Mouse (Mus musculus) bone marrow, adult 2 months (tissue): ENCODE results near the gene Btnl4.

Experiments used
- CTCF ChIP-seq: fragments of 200-500 bp; IDR thresholded peaks from 2 replicates; pipeline ENCODE4 v1.5.1; 2011; ENCODE audit warnings: low read length, control low read depth; ENCODE audit not compliant: control insufficient read depth, insufficient read depth
- POLR2A ChIP-seq: fragments of 200-500 bp; IDR thresholded peaks from 2 replicates; pipeline ENCODE4 v1.6.1; 2011; ENCODE audit warnings: low read depth, mild to moderate bottlenecking, control low read depth, low read length, borderline replicate concordance; ENCODE audit not compliant: control insufficient read depth

DNA sequence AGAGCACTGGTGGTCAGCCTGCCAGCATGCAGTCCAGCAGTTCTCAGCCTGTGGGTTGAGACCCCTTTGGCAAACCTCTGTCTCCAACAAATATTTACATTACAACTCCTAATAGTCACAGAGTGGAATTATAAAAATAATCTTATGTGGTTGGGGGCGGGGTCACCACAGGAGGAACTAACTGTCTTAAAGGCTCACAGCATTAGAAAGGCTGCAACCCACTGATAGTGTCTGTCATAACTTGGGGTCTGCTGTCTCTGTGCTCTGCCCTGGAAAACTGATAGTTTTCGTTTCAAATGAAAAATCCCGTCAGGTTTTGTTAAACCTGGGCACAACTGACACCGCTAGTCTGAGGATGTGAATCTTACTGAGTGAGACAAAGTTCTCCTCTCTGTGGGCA lies 19.4 kb downstream of the Btnl4 start:
- TF ChIP-seq POLR2A (no peak), CTCF (no peak)
